Mouse (Mus musculus): ENCODE measurements around the gene Ina. TPM values are rescaled to one million over a fixed set of nuclear protein-coding genes. Genes with fewer than 3 reads are reported as not detected.
A peak's percentile ranks its signal among the peaks of the same experiment; 100 is the strongest.

Ina gene
- polyA plus RNA-seq, 1 experiment from 2014 or later, result 0.68 TPM

GRCm38 (mm10) chr19:47047236-47047833, 32.8 kb downstream of the Ina start:
- no peak overlapping the region for H3K4me2 ChIP-seq
- no peak overlapping the region for H3K9ac ChIP-seq
- no peaks in the 10 kb centered on the region for H3K9me3 ChIP-seq
- peaks cover 16% of the 10 kb centered on the region for H3K4me1 ChIP-seq
- 83% methylated on average over 13 of the region's 13 CpGs for WGBS
- ATAC-seq (ENCODE audit: insufficient number of reproducible peaks, low FRiP score, low TSS enrichment, low read depth), result no peak
- H3K36me3 ChIP-seq, result peaks cover 25% of the 10 kb centered on the region
- no peak overlapping the region for H3K4me3 ChIP-seq
- H3K27ac ChIP-seq, result no peak overlapping the region
- H3K27me3 ChIP-seq, result no peaks in the 10 kb centered on the region

GRCm38 (mm10) chr19:47049061-47049460, 34.6 kb downstream of the Ina start:
- no peak overlapping the region; the same call in 1 of the 2 replicates for H3K4me3 ChIP-seq
- peaks cover 22% of the 10 kb centered on the region for H3K36me3 ChIP-seq
- no peak overlapping the region for H3K27ac ChIP-seq
- H3K9ac ChIP-seq, result no peak overlapping the region
- peaks cover 16% of the 10 kb centered on the region for H3K4me1 ChIP-seq
- H3K4me2 ChIP-seq, result no peak overlapping the region
- ATAC-seq (ENCODE audit: insufficient number of reproducible peaks, low FRiP score, low TSS enrichment, low read depth), result no peak
- no peaks in the 10 kb centered on the region for H3K9me3 ChIP-seq
- whole genome bisulfite sequencing, result 58% methylated on average over 4 of the region's 4 CpGs
- no peaks in the 10 kb centered on the region for H3K27me3 ChIP-seq

- Histone ChIP-seq H3K9ac (peak overlapping the region; percentile 83), H3K4me2 (peak overlapping the region; percentile 78), H3K9me3 (no peaks in the 10 kb centered on the region), H3K27me3 (no peaks in the 10 kb centered on the region), H3K4me3 (peak overlapping the region; percentile 88), H3K36me3 (peaks cover 19% of the 10 kb centered on the region), H3K27ac (no peak overlapping the region), H3K4me1 (peaks cover 16% of the 10 kb centered on the region)
- 3% methylated on average over 7 of the region's 7 CpGs for WGBS
- ATAC-seq (ENCODE audit: insufficient number of reproducible peaks, low FRiP score, low TSS enrichment, low read depth), result no peak
Measured at GRCm38 (mm10) chr19:47049840-47050239, 35.3 kb downstream of the Ina start.

- Histone ChIP-seq H3K27me3 (no peaks in the 10 kb centered on the region), H3K9ac (peak within 1 kb of the TSS; percentile 83), H3K9me3 (no peaks in the 10 kb centered on the region), H3K27ac (peak within 1 kb of the TSS; percentile 90), H3K36me3 (peaks cover 15% of the 10 kb centered on the region), H3K4me3 (peak within 1 kb of the TSS; percentile 88), H3K4me1 (peaks cover 16% of the 10 kb centered on the region), H3K4me2 (peak within 1 kb of the TSS; percentile 78)
- under 1% methylated on average over 73 of the region's 75 CpGs for WGBS
- peak; percentile 87 for ATAC-seq (ENCODE audit: insufficient number of reproducible peaks, low FRiP score, low TSS enrichment, low read depth)
Measured at GRCm38 (mm10) chr19:47050271-47051032, 36.0 kb downstream of the Ina start, which contains the start of gene Pcgf6. Gene Pcgf6 (minus strand): TSS chr19:47050906.

- Histone ChIP-seq H3K36me3 (no peaks in the 10 kb centered on the region; the same call in 1 of the 2 replicates), H3K9me3 (no peaks in the 10 kb centered on the region), H3K4me3 (no peak overlapping the region), H3K4me1 (peaks cover 16% of the 10 kb centered on the region), H3K4me2 (no peak overlapping the region), H3K27me3 (no peaks in the 10 kb centered on the region), H3K9ac (no peak overlapping the region), H3K27ac (no peak overlapping the region)
- ATAC-seq (ENCODE audit: insufficient number of reproducible peaks, low FRiP score, low TSS enrichment, low read depth), result no peak
- WGBS, result 85% methylated on average over 4 of the region's 4 CpGs
Measured at GRCm38 (mm10) chr19:47052927-47053326, 38.4 kb downstream of the Ina start.

- WGBS, result 79% methylated on average over 4 of the region's 4 CpGs
- no peak for ATAC-seq (ENCODE audit: insufficient number of reproducible peaks, low FRiP score, low TSS enrichment, low read depth)
- Histone ChIP-seq H3K27ac (no peak overlapping the region), H3K36me3 (no peaks in the 10 kb centered on the region), H3K4me1 (peaks cover 16% of the 10 kb centered on the region), H3K4me3 (no peak overlapping the region), H3K9ac (no peak overlapping the region), H3K9me3 (no peaks in the 10 kb centered on the region), H3K27me3 (no peaks in the 10 kb centered on the region), H3K4me2 (no peak overlapping the region)
Measured at GRCm38 (mm10) chr19:47053471-47053870, 39.0 kb downstream of the Ina start.

GRCm38 (mm10) chr19:47057684-47058083, 43.2 kb downstream of the Ina start:
- H3K4me2 ChIP-seq, result no peak overlapping the region
- H3K36me3 ChIP-seq, result no peaks in the 10 kb centered on the region
- no peak for ATAC-seq (ENCODE audit: insufficient number of reproducible peaks, low FRiP score, low TSS enrichment, low read depth)
- no peaks in the 10 kb centered on the region for H3K4me1 ChIP-seq
- no peak overlapping the region for H3K9ac ChIP-seq
- no peaks in the 10 kb centered on the region for H3K27me3 ChIP-seq
- H3K4me3 ChIP-seq, result no peak overlapping the region
- no peak overlapping the region for H3K27ac ChIP-seq
- no peaks in the 10 kb centered on the region for H3K9me3 ChIP-seq
- WGBS, result 63% methylated on average over 1 of the region's 1 CpGs

- Histone ChIP-seq H3K27ac (no peak overlapping the region), H3K4me3 (no peak overlapping the region), H3K36me3 (peaks cover under 1% of the 10 kb centered on the region; the same call in 1 of the 2 replicates), H3K4me2 (no peak overlapping the region), H3K4me1 (peaks cover 10% of the 10 kb centered on the region), H3K9me3 (no peaks in the 10 kb centered on the region), H3K27me3 (no peaks in the 10 kb centered on the region), H3K9ac (no peak overlapping the region)
- 90% methylated on average over 3 of the region's 3 CpGs for WGBS
- no peak for ATAC-seq (ENCODE audit: insufficient number of reproducible peaks, low FRiP score, low TSS enrichment, low read depth)
Measured at GRCm38 (mm10) chr19:47065860-47066259, 51.4 kb downstream of the Ina start.

GRCm38 (mm10) chr19:47067096-47067882, 52.8 kb downstream of the Ina start, which contains the start of gene Taf5:
Gene Taf5 (plus strand): TSS chr19:47067746.
- peaks cover 12% of the 10 kb centered on the region for H3K36me3 ChIP-seq
- H3K27me3 ChIP-seq, result no peaks in the 10 kb centered on the region
- H3K4me1 ChIP-seq, result peaks cover 10% of the 10 kb centered on the region
- H3K9me3 ChIP-seq, result no peaks in the 10 kb centered on the region
- peak within 1 kb of the TSS; percentile 92 for H3K27ac ChIP-seq
- WGBS, result 9% methylated on average over 48 of the region's 49 CpGs
- peak within 1 kb of the TSS; percentile 90 for H3K9ac ChIP-seq
- peak within 1 kb of the TSS; percentile 69 for H3K4me2 ChIP-seq
- ATAC-seq (ENCODE audit: insufficient number of reproducible peaks, low FRiP score, low TSS enrichment, low read depth), result peak; percentile 75
- peak within 1 kb of the TSS; percentile 80 for H3K4me3 ChIP-seq

GRCm38 (mm10) chr19:47067924-47068611, 53.6 kb downstream of the Ina start:
- peak overlapping the region; percentile 80 for H3K4me3 ChIP-seq
- peaks cover 10% of the 10 kb centered on the region for H3K4me1 ChIP-seq
- H3K9me3 ChIP-seq, result no peaks in the 10 kb centered on the region
- peak overlapping the region; percentile 90 for H3K9ac ChIP-seq
- H3K36me3 ChIP-seq, result peaks cover 20% of the 10 kb centered on the region
- peak; percentile 88 for ATAC-seq (ENCODE audit: insufficient number of reproducible peaks, low FRiP score, low TSS enrichment, low read depth)
- WGBS, result 0% methylated on average over 72 of the region's 72 CpGs
- H3K27ac ChIP-seq, result peak overlapping the region; percentile 92
- peak overlapping the region; percentile 69 for H3K4me2 ChIP-seq
- H3K27me3 ChIP-seq, result no peaks in the 10 kb centered on the region
